Mouse (Mus musculus) frontal cortex, postnatal 25 days (tissue): Measurements from ENCODE around the gene Srgn.
"Not testable (repeated sequence)": the region's sequence is repeated elsewhere in the genome, so short reads cannot be mapped to it uniquely, and the experiment has no call there.

Experiments used
- DNase-seq, 2 experiments: peaks; one replicate each; pipeline ENCODE4 v3.0.0; 2022; ENCODE audit warnings: low spot score in 2 of 2

The Srgn gene

DNA sequence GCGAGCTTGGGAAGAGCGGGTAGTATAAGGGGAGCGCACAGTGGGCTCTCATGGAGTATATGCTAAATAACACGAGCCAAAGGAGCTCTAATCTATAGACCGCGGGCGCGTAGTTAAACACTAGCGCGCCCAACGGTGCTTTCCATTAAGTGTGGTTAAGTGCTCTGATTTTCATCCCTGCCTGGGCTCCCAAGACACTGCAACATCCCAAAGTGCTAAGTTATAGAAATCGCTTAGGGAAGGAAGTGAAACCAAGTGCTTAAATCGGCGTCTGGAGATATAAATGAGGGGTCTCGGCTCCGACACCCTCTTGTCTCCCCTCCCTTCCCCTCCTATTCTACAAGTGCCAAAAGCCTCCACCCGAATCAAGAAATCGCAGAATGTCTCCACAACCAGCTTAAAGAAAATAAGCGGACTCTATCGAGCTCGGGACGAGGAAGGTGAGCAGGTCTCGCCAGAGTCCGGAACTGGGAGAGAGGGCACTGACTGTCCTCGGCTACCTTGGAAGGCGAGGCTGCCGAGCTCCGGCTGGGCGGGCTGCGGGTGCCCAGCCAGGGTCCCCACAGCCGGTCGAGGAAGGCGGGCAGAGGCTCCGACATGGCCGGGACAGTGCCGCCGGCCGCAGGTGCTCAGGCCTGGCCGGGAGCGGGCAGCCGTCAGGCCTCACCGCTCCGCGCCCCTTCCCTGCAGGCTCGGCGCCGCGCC, 41.2 kb downstream of the Srgn start:
- no peak for DNase-seq

- DNase-seq, result no peak
These were observed 46.0 kb downstream of the Srgn start for GRCm38 (mm10) chr10:62481108-62481852.

- DNase-seq, result no peak
These were observed 50.3 kb downstream of the Srgn start for GRCm38 (mm10) chr10:62476980-62477379.

- no peak for DNase-seq
These were observed 52.3 kb downstream of the Srgn start for GRCm38 (mm10) chr10:62474944-62475343.

- no peak for DNase-seq
These were observed 56.1 kb downstream of the Srgn start for GRCm38 (mm10) chr10:62471105-62471504.

GRCm38 (mm10) chr10:62469736-62470135, 57.5 kb downstream of the Srgn start:
- DNase-seq, result no peak

- DNase-seq, result no peak
These were observed 65.9 kb downstream of the Srgn start for GRCm38 (mm10) chr10:62461321-62461720.

DNA sequence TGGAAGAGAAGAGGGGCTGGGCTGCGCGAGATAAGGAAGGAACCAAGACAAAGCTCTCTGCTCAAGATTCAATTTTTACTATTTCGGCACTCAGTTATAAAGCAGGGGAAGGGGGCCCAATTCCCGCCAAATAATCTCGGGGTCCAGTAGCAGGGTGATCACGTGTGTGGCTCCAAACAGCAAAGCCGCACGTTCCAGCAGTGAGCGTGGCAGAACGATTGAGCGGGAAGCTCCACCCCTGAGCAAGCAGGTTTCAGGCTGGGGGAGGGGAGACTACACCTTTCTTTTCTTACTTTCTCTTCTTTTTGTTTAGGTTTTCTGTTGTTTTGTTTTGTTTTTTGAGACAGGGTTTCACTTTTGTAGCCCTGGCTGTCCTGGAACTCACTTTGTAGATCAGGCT, 75.2 kb downstream of the Srgn start:
- not testable (repeated sequence) for DNase-seq

DNA sequence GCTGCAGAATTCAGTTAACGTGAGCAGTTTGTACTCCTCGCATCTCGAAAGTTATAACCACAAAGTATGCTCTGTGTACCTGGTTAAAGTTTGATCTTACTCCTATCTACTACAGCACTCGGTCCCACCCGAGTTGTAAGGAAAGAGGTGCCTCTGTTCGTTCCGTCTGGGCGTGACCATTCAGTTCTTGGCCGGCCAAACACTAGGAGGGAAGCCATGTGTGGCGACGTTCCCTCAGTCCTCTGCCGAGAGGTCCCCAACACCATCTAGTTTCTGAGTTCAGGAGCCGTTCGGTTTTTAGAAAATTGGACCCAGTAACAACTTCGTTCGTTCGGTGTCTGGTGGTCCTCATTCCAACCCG, 77.0 kb downstream of the Srgn start:
- no peak for DNase-seq

DNA sequence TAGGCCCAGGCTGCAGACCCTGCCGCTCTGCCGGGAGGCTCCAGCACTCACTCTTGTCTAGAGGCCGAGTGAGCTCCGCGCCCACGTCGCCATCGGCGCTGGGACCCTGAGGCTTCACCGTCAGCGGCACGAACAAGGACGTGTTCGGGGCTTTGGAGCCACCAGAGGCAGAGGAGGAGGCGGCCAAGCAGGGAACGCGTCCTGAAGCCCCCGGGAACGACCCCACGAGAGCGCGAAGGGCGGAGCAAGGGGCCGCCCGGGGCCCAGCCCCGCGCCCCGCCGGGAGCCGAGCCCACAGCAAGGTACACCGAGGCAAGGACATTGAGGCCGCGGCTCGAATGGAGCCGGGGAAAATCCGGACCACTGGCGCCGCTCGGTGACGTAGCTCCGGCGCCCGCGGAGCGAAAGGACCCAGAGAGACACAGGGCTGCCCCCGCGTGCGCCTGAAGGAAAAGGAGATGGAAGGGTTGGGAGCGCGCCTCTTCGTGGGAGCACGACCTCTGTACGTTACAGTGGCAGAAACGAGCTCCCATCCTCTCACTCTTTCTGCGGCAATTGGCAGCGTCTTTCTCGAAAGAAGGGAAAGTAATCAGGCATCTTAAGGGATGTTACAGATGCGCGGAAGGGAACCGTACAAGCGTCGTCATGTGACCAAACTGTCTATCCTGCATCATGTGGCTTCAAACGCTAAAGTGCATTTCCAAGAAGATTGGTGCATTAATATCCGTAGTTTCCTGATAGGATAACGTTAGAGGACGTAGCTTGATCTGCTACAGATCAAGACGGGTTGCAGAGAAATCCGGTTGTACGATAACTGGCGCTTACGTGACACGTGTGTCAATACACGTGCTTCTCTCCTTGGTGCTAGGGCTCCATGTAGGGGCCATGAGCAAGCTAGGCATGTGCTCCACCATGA, 77.6 kb downstream of the Srgn start, which contains the start of the genes 4930507D05Rik and Supv3l1:
4930507D05Rik (plus strand) TSS at position 126 of the 916 bp plus-strand sequence.
Supv3l1 (minus strand) TSS at position 375 of the 916 bp plus-strand sequence.
- DNase-seq, result peak; percentile 92
